14 mouse cellular contexts compared by ENCODE assay signal in the genomic region with DNA sequence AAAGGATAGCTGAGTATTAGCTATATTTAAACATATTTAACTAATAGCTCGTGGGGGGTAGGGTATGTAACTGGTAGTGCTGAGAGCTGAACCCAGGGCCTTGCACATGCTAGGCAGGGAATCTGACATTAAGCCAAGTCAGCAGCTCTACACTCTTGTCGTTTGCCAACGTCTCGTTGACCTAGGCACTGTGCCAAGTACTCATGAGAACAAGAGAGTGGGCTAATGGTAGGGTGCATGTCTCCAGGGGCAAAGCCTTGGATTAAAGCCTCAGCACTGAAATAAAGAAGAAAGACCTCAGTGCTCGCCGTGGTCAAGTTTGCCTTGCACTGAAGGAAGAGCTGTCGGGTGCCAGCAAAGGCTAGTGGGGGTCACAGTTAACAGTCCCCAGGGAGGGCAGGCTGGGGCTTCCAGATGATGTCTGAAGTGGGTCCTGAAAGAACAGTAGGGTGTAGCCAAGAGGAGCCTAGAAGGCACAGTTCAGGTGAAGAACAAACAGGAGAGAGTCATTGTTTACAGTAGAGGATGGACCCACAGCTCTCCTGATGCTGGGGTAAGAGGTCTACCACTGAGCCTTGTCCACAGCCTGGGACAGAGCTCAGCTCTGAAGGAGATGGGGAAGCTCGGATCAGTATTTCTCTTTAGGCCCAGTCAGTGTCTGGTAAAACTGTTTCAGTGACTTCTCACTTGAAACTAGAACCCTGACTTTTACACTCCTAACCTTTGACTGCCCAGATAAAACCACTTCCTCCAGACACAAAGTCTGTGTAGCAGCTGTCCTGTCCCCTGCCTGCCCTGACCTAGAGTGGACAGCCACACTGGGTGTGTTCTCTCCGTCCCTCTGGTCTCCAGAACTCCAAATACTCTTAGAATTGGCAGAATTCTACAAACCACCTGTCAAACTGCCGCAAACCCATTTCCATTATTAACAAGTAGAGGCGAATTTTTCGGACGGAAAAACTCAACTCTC.
A peak's percentile ranks its signal among the peaks of the same experiment; 100 is the strongest.
DNase-seq lines count a peak whose midpoint lies in the region; ATAC-seq lines count a peak whose summit lies in the region.
"Had no signal": no experiment of that assay in that cellular context is flagged by ENCODE, and none has a peak within 500 bp of the region (broad histone marks: within the 10 kb centered on the region; RNA-seq: fewer than 3 reads in every experiment).

No protein-coding gene starts in this region.

- H3K36me3 ChIP-seq in kidney, embryonic 16.5 days (ENCODE audit: insufficient read depth, low read length) = no peaks in the 10 kb centered on the region
- H3K36me3 ChIP-seq: hindbrain, embryonic 15.5 days; limb, embryonic 12.5 days had no signal

- no peak overlapping the region for H3K4me2 ChIP-seq in kidney, embryonic 16.5 days (replicated peaks; ENCODE audit: low read depth, low read length)
- H3K4me2 ChIP-seq: hindbrain, embryonic 15.5 days; limb, embryonic 12.5 days; midbrain, embryonic 11.5 days had no signal

- H3K9ac ChIP-seq in kidney, embryonic 16.5 days (replicated peaks; ENCODE audit: low read length) = no peak overlapping the region
- H3K9ac ChIP-seq: hindbrain, embryonic 15.5 days; limb, embryonic 12.5 days had no signal

- H3K9me3 ChIP-seq in kidney, embryonic 16.5 days (ENCODE audit: low read length) = no peaks in the 10 kb centered on the region
- H3K9me3 ChIP-seq: hindbrain, embryonic 15.5 days had no signal

- H3K4me1 ChIP-seq in kidney, embryonic 16.5 days (ENCODE audit: insufficient read depth, low read length) = no peaks in the 10 kb centered on the region
- H3K4me1 ChIP-seq: hindbrain, embryonic 15.5 days had no signal

- H3K27me3 ChIP-seq in kidney, embryonic 16.5 days (ENCODE audit: insufficient read depth, low read length) = no peaks in the 10 kb centered on the region
- H3K27me3 ChIP-seq: hindbrain, embryonic 15.5 days had no signal

- no peak overlapping the region for H3K4me3 ChIP-seq in kidney, embryonic 16.5 days (ENCODE audit: low read length)
- H3K4me3 ChIP-seq: hindbrain, embryonic 15.5 days; limb, embryonic 12.5 days had no signal

- no peak for ATAC-seq in kidney, embryonic 16.5 days (ENCODE audit: low FRiP score, low TSS enrichment)

- H3K27ac ChIP-seq in kidney, embryonic 16.5 days (ENCODE audit: low read length) = no peak overlapping the region
- H3K27ac ChIP-seq: hindbrain, embryonic 15.5 days; limb, embryonic 12.5 days had no signal

- DNase-seq in cerebellum, adult 8-10 months = peak; percentile 11
- no peak for DNase-seq in cerebellum, adult 9-10 months
- peak; percentile 35 for DNase-seq in kidney, adult 9 months
- peak; percentile 22 for DNase-seq in NIH3T3 (ENCODE audit: low read depth)
- peak; percentile 67 for DNase-seq in lung, postnatal 10 days
- no peak for DNase-seq in spleen, postnatal 4 days (ENCODE audit: low spot score in 2 of 2)
- DNase-seq in layer of hippocampus, adult 11-12 months (ENCODE audit: low spot score) = no peak
- DNase-seq: B cell, adult 2 months; spleen, adult 18-20 months; thymus, postnatal 36 days had no signal

- 72% methylated on average over 13 of the region's 13 CpGs for WGBS in kidney, embryonic 16.5 days

Comparison
In these comparisons a context has a peak if more than half of its experiments do, and no peak if none do; other contexts are left out.
1. DNase-seq: peak in cerebellum, adult 8-10 months (single experiment), kidney, adult 9 months (single experiment), NIH3T3 (single experiment) and lung, postnatal 10 days (single experiment); none in cerebellum, adult 9-10 months (single experiment), spleen, postnatal 4 days (0 of 2) and layer of hippocampus, adult 11-12 months (single experiment).